Mouse (Mus musculus): ENCODE data around the gene Tnrc6c.

The Tnrc6c gene

DNA sequence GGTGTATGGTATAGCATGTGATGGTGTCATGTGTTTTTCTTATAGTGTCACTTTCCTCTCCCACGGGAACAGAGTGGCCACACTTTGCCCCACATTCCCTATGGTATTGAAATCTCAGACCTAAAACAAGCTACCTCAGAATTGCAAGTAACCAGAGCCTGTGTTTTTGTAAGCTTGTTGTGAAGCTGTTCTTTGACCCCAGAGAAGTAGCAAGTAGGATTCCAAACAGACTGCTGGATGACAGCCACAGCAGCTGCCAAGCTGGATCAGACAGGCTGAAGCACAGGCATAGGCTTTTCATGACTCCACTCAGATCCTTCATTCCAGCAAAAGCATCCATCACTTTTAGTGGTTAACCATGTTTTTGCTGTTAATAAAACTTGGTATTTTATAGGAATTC is 74.8 kb downstream of the Tnrc6c start:
- no peak for DNase-seq (ENCODE audit: low spot score in 2 of 2)

DNA sequence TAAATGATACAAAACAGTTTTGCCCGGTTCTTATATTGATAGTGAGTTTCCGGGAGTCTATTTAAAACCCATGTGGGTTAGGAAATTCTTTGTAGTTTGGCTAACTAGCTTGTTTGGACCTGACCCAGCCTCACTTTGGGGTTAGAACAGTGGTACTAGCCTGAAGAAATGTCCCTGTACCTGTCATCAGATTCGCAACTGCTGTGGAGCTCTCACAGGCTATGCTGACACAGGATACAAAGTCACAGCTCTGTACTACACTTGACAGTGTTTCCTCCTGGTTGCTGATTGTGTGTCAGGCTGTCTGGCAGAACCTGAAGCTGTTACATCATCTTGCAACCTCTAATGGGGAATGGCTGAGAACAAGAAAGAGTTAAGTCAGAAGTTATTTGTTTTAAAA is 75.3 kb downstream of the Tnrc6c start:
- no peak for DNase-seq (ENCODE audit: low spot score in 2 of 2)

DNA sequence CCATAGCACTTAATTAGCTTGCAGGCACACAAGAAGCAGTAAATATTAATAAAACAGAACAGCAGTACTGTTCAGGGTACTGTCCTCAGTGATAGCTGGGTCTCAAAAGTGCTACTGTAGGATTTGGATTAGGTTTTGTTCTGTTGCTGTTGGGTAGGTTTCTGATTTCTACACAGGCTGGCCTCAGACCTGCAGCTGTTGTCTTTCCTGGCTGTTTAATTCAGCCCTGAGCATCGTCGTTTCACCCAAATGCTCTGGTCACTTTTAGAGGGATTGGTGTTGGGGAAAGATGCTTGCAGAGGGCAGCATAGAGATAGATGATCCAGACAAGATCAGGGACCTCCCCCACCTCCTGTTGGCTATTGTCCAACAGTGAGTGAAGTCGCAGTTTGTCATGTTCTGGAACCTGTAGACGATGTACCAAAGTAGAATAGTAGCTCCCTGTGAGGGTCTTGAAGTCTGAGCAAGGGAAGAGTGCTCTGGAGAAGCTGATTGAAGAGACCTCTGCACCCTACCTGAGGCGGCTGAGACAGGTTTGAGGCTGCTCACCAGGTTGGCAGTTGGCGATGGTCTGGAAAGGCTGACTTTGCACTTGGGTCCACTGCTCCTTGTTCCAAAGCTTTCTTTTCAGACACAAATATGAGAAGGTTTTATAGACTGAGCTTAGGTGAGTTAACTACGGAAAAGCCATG is 75.9 kb downstream of the Tnrc6c start:
- DNase-seq (ENCODE audit: low spot score in 2 of 2) = no peak

DNA sequence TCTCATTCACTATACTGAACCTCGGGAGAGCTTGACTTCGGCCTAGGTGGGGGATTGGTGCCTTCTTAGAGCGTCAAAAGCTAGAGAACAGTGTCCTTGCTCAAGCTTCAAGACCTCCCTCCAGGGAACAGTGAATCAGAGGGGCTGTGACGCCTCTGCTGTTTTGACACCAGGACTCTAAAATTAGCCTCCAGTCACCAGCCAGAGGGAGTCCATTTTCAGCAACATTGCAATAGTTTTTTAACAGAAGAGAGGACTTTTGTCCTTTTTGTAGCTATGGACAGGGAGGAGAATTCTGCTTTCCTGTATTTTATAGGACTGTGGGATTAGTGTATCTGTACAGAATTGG is 76.4 kb downstream of the Tnrc6c start:
- DNase-seq (ENCODE audit: low spot score in 2 of 2) = no peak

DNA sequence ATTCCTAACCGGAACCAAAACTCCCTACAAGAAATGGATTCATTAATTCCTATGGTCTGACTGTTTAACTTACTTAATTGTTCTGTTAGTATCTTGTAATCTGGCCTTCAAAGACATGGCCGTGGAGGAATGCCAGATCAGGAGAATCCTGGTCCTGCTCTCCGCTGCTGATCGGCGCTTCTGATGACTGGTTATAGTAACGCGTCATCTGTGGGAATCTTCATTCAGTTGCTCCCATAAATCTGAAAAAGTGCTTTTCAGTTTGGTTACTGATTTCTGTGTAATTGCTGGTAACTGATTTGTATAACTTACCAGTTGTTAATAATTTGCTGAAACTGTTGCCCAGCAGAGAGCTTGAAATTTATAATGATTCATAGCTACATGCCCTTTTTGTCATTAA is 77.4 kb downstream of the Tnrc6c start:
- DNase-seq (ENCODE audit: low spot score in 2 of 2) = no peak

DNA sequence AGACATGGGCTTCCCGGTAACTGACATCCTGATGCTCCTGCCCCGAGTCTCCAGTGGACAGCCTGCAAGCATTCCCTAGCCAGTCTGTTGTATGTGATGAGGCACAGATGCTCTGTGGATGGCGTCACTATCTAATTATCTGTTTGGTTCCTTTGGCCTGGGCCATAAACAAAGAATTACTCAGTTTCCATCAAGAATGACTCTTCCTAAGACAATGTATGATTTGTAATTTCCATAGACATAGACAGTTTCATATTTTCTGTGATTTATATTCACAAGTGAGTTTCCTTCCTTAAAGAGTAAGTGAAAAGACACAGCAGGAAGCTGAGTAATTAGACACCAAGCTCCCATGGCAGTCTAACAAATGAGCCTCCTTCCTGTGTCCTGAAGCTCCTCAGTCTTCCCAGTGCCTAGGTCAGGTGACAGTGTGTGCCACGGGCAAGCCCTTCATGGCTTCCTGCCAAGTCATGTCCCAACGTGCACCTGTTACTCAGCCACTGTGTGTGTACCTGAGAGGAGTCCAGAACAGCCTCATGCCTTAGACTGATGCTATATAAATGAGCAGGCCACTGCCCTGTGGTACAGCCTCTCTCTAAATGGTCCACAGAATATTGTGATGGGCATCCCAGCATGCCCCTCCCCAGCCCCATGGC is 82.1 kb downstream of the Tnrc6c start:
- DNase-seq (ENCODE audit: low spot score in 2 of 2) = no peak

DNA sequence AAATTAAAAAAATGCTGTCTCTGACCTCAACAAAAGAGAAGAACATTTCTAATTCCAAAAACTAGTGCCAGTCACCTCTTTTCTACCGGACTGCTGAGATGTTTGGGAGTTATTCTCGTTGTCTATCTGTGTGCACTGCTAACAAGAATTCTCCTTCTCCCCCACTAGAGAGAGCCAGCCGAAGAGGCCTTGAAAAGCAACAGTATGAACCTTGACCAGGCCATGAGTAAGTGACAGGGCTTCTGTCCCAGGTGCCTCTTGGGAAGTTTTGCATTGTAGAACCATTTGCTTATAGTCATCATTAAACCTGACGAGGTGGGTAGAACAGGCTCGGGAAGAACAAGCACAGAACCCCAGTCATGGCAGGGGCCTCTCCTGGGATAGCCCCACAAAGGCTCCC is 84.0 kb downstream of the Tnrc6c start:
- no peak for DNase-seq (ENCODE audit: low spot score in 2 of 2)

DNA sequence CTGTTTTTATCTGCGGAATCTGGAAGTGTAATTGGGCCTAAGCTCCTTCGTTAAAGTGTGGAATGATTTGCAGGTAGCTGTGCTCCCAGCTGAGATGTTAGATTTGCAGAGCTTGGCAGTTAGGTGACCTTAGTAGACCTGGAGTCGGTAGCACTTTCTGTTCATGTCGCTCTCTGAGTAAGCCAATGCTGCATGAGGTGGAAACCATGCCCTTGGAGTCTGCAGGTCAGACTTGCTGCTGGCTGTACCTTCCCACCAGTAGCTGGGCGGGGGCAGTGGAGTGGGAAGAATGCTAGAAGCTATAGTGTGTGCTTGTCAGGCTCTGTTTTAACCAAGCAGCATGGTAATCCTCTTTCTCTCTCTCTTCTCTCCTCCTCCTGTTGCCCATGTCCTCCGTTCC is 87.0 kb downstream of the Tnrc6c start:
- DNase-seq (ENCODE audit: low spot score in 2 of 2) = no peak

DNA sequence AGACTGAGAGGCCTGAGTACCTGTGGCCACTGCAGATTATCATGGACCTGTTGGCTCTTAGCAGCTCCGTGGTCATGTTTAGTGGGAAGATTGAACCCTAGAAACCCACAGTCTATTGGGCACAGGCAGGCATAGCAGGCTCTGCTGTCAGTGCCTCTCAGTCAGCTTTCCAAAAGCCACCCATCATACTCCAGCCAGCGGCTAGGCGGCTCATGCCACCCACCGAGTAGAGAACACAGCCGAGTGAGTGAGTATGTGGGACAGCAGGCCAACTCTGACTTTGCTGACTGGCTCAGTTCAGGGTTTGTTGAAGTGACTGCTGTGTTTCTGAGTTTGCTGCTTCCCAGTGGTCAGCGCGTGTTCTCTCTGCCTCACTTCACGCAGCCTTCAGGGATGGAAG is 88.2 kb downstream of the Tnrc6c start:
- DNase-seq (ENCODE audit: low spot score in 2 of 2) = no peak

DNA sequence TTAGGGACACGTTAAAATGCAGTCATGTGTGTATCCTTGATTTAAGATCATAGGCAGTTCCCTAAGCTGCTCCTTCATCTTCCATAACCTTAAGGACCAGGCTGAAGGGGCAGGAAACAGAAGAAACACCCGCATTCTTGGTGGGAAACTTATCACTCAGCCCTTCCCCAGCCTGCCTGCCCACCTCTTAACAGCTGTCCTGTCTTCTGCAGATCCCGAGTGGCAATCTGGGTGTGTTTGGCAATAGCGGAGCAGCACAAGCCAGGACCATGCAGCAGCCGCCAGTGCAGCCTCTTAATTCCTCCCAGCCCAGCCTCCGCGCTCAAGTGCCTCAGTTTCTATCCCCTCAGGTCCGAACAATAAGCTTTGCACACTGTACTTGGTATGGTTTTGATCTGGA is 88.6 kb downstream of the Tnrc6c start:
- DNase-seq (ENCODE audit: low spot score in 2 of 2) = no peak

DNA sequence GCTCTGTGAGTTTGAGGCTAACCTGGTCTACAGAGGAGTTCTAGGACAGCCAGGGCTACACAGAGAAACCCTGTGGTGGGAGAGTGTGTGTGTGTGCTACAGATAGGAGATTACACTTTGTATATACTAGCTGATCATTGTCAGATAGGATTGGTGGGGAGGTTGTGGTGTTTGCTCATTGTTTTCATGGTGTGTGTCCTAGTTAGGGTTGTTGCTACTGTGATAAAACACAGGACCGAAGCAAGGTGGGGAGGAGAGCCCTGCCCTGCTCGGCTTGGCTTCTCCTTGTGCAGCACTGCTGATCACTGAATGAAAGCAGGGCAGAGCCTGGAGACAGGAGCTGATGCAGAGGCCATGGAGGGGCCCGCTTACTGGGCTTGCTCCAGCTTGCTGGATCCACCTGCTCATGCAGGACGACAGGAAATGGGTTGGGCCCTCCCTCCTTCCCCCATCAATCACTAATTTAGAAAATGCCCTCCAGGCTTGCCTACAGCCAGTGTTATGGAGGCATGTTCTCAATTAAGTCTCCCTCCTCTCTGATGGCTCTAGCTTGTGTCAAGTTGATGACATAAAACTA is 89.5 kb downstream of the Tnrc6c start:
- DNase-seq (ENCODE audit: low spot score in 2 of 2) = no peak

DNA sequence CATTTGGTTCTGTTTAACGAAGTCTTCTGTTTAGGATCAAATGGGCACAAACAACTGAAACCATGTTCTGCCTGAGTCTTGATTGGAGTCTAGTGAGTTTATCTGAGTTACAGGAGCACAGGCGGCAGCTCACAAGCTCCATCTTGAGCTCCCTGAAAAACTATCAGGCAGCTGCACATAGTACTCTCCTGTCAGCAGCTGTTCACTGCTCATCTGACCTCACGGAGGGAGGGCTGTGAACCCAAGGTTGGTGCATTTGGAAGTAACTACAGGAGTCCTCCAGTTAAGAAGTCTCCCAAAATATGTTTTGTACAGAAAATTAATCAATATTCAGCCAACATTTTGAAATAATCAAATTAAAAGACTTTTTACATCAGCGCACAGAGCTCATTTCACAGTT is 94.5 kb downstream of the Tnrc6c start:
- DNase-seq (ENCODE audit: low spot score in 2 of 2) = no peak

DNA sequence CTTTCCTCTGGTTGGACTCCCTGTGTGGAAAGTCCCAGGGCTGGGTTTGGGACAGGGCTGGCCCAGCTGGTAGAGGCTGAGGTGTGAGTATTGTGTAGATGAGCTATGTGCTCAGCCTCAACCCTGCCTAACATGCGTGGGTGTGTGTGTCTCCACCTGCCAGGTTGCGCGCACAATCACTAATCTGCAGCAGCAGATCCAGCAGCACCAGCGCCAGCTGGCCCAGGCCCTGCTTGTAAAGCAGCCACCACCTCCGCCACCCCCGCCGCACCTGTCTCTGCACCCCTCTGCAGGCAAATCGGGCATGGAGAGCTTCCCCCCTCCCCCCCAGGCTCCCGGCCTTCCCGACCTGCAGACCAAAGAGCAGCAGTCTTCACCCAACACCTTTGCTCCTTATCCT is 95.3 kb downstream of the Tnrc6c start:
- no peak for DNase-seq (ENCODE audit: low spot score in 2 of 2)

DNA sequence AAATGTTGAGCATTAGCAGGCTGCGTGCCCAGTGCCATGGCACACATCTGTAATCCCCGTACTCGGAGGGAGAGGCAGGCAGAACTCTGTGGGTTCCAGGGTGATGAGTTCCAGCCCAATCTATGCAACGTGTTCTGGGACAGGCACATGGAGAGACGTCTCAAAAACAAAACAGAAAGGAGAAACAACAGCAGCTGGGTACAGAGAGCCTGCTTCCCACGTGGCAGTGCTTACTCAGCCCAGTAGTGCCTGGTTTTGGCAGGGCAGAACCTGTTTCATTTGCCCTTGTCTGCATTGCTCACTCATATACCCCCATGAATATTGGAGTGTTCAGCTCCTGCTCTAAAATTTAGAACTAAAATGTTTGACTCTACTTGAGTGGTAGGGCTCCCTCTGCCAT is 97.5 kb downstream of the Tnrc6c start:
- no peak for DNase-seq (ENCODE audit: low spot score in 2 of 2)

DNA sequence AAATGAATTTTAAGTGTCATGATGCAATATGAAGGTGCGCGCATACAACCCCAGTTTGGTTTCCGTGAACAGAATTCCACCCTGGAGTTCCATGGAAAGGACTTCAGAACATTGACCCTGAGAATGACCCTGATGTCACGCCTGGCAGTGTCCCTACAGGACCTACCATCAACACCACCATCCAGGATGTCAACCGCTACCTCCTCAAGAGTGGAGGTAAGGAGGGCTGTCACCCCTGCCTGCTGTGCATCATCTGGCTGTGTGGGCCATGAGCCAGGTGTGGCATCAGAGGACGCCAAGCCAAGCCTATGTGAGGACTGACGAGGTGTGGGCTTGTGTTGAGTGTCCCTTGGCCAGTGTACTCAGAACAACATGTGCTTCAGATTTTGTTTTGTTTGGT is 101.8 kb downstream of the Tnrc6c start:
- no peak for DNase-seq (ENCODE audit: low spot score in 2 of 2)

DNA sequence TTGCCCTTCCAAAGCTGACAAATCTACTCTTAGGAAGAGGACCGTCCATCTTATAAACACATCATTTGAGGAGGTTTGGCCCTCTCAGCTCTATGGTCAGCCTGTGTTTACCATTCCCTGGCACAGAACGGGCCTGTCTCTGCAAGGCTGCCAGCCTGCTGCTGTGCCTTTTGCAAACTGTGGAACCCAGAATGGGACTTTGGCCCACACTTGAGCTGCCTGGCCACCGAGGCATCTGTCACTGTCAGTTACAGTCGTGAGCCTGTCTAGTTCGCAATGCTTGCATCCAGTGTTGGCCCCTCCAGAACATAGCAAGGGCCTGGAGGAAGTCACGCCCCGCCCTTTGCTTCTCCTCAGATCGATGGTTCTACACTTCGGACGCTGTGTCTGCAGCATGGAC is 105.2 kb downstream of the Tnrc6c start:
- DNase-seq (ENCODE audit: low spot score in 2 of 2) = no peak

DNA sequence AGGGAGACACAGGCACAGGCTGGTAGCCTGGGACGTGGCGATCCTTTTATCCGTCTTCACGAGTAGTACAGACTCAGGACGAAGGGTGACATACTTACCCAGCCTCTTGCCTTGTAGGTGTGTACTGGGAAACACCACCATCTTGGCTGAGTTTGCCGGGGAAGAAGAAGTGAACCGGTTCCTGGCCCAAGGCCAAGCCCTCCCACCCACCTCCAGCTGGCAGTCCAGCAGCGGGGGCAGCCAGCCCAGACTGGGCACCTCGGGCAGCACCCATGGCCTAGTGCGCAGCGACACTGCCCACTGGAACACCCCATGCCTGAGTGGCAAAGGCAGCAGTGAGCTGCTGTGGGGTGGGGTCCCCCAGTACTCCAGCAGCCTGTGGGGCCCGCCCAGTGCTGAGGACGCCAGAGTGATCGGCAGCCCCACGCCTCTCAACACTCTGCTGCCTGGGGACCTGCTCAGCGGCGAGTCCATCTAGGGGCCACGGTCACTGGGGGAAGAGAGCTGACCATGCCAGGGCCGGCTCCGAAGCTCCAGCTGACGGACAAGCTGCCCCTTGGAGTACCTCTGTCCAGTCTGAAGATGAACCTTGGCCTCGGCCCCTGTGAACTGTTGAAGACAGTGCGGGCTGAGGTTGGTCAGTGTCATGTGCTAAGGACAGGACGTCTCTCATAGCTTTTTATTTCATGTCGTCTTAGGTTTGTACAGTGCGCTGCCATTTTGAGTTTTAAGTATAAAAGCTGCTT is 106.5 kb downstream of the Tnrc6c start:
- no peak for DNase-seq (ENCODE audit: low spot score in 2 of 2)

DNA sequence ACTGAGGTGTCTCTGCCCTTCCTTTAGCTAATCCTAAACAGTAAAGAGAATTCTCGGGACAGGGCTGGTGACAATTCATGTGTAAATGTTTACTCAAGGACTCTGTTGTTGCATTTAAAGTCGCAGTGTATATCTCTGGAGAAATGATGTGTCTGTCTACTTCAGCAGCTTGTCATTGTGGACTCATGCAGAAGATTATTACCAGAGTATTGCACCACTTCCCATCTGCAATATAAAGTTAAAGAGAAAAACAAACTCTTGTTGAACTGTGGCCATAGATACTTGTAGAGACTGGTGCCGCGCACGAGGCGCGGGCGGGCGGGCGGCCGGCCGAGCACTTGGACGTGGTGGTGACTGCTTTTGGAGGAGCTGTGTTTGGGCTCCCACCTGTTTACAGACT is 107.7 kb downstream of the Tnrc6c start:
- DNase-seq (ENCODE audit: low spot score in 2 of 2) = no peak

DNA sequence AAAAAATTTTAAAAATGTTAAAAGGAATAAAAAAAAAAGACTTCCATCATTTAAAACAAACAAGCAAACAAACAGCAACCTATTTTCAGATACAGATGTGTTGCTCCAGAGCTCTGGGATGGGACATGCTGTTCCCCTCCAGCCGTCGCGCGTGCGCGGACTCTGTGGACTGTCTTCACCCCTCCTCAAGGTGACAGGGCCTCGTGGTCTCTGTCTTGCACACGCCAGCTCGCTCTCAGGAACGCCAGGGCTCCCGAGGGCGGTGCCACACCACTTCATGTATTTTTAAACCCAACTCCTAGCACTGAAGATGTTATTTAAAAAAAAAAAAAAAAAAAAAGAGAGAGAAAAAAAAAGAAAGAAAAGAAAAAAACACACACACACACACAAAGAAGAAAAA is 108.2 kb downstream of the Tnrc6c start:
- no peak for DNase-seq (ENCODE audit: low spot score in 2 of 2)

DNA sequence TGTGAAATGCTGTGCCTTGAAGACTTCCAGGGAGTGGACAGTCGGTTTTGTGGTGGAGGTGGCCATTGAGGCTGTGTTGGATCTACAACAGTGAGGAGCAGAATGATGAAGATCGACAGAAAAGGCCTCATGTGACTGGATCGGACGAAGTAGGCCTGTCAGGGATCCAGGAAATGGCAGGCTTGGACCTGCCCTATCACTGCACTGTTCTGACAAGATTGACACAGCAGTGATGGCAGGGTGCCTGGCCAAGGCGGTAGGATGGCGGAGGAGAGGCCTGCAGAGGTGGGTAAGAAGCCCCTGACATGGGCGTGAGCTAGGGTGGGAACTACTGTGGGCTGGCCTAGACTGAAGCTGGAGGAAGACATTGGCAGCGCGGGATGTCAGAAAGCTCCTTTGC is 110.2 kb downstream of the Tnrc6c start:
- DNase-seq (ENCODE audit: low spot score in 2 of 2) = no peak

DNA sequence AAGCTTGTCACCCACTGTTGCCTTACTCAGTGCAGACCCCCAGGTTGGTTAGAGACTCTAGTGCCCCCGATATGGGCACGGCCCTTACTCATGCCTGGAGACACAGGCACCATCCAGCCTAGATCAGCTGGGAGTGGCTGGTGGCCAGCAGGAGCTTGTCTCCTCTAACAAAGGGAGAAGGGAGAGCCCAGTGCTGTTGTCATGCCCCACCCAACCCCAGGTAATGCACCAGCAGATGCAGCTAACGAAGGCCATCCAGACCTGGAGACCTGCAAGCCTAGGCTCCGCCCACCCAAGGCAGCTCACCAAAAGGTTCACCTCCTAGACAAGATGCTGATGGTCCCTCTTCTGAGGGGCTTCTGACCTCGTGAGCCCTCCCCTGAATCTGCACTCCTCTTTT is 111.3 kb downstream of the Tnrc6c start:
- DNase-seq (ENCODE audit: low spot score in 2 of 2) = no peak

DNA sequence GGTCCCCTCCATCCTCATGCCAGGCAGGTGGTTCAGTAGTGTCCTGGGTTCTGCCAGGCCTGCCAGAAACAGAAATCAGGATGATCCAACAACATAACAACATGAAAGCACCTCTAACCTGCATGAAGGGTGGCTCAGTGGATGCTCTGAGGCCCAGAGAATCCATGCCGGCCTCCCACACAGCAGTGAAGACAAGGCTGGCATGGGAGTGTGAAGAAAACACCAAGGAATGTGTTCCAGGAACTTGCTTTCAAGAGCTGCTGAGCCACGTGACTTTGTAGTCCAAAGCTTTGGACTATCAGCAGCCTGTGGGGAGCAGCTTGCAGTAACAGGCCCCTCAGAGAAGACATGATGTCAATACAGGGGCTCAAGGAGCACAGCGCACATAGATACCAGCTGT is 112.2 kb downstream of the Tnrc6c start:
- DNase-seq (ENCODE audit: low spot score in 2 of 2) = no peak
